Mouse (Mus musculus) granulocyte monocyte progenitor cell, adult 5-6 weeks (primary cell): ENCODE data around the gene Rom1. TPM values are rescaled to one million over a fixed set of nuclear protein-coding genes. Genes with fewer than 3 reads are reported as not detected.

ENCODE experiments used
- ATAC-seq: replicated peaks from 2 replicates; pipeline ENCODE4 v1.8.0; 2016; ENCODE audit warnings: mild to moderate bottlenecking, moderate TSS enrichment, inconsistent platforms; ENCODE audit not compliant: poor library complexity, severe bottlenecking
- total RNA-seq, 2 experiments: library from RNA; stranded (forward) in 1 of 2; stranded (reverse) in 1 of 2; fragments of 200-712, 200-1000 nt in 1 of 2; fragments of >200 nt in 1 of 2; fragmentation: Nextera tagmentation in 1 of 2; gene quantifications; 2 replicates each; pipeline ENCODE4 v1.2.3; 2014 to 2017

The Rom1 gene
- total RNA-seq, 2 experiments from 2014 or later: 0.52 to 2.9 TPM

DNA sequence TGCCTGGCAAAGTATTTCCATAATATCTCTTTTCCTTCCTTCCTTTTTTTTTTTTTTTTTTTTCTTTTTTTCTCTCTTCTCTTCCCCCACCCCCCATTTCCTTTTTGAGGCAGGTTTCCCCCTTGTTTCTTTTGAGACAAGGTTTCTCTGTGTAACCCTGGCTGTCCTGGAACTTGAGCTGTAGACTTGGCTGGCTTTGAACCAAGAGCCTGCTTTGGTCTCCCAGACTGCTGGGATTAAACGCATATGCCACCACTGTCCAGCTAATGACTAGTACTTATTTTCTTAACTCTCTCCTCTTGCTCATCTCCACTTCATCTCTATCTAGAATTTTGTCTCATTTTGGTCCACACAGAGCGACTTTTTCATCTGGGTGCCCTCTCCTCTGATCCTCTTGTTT is 13.9 kb upstream of the Rom1 start:
- no peak for ATAC-seq

DNA sequence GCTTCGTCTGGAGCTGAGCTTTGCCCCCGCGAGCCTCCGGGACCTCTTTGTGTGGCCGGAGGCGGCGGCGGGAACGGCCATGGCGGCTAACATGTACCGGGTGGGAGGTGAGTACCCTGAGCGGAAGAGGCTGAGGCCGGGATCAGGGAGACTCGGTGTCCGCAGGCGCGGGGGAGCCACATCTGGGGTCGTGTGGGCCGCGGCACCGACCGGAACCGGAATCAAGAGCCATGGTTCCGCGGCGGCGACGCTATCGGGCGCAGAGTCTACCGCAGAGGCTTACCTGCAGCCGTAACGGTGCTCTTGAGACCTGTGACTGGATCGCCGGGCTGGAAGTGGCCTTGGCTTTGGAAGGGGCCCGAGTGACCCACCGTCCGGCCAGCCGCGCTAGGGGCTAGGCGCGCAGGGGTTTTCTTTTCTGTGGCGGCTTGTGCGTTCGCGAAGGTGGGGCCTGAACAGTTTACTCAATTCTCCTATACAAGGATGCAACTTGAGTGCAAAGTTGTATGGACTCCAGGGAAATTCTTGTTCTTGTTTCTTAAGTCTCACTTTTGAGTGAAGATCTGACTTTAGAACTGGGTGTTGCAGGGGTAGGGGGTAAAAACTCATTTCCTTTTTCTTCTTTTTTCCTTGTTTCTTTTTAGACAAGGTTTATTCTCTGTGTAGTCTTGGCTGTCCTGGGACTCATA is 13.3 kb upstream of the Rom1 start:
- peak; percentile 29 for ATAC-seq

DNA sequence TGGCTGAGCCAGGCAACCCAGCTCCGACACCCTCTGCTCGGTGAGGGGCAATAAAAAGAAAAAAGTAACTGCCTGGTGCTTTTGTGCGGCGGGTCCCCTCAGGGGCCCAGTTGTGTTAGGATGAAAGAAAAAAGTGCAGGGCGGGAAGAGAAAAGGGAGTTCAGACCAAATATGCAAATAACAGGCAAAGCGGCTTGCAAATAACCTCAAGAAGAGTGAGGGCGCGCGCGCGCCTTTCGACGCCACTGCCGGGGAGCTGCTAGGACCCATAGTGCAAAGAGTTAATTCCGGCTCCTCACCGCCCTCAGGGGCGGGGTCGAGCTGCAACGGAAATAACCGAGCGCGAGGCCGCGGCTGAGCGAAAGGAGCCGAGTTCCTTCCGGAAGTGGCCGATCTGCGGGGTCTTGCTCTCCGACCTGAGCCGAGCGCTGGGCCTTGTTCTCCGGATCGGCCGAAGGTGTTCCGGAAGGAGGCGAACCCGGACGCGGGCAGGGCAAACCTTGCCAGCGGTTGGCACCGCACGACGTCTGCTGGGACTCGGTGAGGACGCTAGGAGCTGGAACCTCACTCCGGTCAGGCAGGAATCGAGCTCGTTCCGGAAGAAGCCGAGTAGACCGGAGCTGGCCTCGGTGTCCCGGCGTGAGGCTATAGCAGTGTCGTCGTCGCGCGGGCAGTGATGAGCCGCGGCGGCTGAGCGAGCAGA is 12.5 kb upstream of the Rom1 start, which contains the start of gene Mta2:
TSS of gene Mta2 (plus strand) at position 361 of the 703 bp plus-strand sequence.
- peak; percentile 83 for ATAC-seq

DNA sequence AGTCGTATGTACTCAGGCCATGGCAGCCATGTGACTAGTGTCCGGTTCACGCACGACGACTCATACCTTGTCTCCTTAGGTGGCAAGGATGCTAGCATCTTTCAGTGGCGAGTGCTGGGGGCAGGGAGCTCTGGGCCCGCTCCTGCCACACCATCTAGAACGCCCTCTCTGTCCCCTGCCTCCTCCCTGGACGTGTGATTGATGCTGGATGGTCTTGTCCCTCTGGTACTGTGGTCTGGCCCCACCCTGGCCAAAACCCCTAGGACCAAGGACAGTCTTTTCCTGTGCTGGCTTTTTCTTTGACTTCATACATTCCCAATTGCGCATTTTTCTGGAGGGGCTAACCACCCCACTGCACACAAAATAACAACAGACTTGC is 12.0 kb upstream of the Rom1 start:
- ATAC-seq: no peak

DNA sequence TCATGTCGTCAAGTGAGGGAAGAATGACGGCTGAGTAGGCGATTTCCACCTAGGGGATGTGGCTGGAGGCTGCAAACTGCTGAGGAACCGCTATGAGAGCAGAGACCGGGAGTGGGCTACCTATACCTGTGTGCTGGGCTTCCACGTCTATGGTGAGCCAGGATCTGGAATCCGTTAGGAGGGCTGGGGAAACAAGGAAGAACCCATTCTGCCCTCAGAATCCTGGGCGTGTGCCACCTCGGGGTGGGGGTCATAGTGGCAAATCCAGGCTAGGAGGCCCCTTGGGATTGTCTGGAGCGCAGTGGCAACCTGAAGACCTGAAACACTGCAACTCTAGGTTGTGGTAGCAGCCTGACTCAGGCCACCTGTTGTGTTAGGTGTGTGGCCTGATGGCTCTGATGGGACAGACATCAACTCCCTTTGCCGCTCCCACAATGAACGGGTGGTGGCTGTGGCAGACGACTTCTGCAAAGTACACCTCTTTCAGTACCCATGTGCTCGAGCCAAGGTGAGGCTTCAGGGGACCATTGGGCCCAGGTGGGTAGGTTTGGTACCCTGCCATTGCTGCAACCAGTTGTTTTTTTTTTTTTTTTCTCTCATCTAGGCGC is 11.5 kb upstream of the Rom1 start:
- ATAC-seq: no peak

DNA sequence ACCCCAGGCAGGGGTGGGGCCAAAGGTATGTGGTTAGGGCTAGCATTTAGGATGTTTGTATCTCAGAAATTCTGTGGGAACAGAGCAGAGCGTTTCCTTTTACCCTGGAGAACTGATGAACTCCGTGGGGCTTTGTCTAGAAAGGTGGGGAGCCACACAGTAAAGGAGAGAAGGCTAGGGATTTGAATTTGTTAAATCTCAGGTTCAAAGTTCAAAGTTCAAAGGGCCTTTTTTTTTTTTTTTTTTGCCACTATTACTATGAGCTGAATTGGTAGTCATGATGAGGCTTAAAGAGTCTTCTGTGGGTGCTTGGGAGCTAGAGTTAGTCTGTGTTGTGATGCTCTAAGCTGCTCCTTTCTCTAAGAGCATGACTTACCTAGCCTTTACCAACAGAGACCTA is 7.6 kb upstream of the Rom1 start:
- ATAC-seq: no peak

DNA sequence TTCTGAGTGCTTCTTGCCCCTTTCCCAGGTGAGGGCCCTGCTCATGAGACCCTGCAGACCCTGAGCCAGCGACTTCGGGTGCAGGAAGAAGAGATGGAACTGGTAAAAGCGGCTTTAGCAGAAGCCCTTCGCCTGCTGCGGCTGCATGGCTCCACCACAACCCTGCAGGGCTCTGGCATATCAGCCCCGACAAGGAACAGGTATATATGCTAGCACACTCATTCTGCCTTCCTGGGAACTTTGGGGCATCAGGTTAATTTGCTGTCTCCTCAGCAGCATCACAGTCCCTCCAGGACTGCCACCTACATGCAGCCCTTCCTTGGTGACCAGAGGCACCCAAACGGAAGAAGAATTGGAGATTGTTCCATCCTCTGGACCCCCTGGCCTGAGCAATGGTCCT is 1.6 kb upstream of the Rom1 start:
- no peak for ATAC-seq

DNA sequence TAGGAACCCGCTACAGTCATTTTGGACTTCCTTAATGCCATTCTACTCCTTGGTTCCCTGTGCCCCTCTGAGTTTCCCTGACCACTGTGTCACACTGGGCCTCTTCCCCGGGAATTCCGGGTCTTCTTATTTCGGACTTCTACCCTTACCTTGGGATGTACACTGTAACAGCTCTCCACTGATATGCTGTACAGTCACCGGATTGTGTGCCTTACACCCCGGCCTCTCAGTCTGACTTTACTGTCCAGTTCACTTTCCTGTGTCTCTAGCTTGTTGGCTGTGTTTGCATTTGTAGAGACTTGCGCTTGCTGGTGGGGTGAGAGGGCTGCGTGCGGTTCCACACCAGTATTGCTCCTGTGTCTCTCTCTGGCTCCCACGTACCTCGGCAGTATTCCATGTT is 961 bp upstream of the Rom1 start:
- ATAC-seq: no peak

DNA sequence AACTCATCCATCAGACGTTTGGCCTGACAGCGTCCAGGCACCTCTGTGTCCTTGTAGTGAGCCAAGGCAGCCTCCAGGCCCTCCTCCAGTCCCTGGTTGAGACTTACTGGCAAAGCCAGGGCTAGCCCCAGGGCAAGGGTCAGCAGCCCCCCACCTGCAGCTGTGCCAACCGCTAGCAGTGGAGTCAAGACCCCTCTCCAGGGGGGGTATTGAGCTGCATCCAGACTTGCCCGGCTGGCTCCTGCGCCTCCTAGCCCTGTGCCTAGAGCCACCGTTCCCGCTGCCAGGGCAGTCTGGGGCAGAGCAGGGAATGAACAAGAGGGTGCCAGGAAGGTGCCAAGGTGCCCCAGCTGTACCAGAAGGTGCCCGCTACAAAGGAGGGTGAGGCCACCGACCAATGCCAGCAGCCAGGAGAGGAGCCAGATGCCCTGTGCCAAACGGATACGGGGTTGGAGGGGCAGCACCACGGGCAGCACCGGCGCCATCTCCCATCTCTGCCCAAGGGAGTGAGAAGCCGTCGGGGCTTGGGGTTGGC is 400 bp downstream of the Rom1 start:
- no peak for ATAC-seq

DNA sequence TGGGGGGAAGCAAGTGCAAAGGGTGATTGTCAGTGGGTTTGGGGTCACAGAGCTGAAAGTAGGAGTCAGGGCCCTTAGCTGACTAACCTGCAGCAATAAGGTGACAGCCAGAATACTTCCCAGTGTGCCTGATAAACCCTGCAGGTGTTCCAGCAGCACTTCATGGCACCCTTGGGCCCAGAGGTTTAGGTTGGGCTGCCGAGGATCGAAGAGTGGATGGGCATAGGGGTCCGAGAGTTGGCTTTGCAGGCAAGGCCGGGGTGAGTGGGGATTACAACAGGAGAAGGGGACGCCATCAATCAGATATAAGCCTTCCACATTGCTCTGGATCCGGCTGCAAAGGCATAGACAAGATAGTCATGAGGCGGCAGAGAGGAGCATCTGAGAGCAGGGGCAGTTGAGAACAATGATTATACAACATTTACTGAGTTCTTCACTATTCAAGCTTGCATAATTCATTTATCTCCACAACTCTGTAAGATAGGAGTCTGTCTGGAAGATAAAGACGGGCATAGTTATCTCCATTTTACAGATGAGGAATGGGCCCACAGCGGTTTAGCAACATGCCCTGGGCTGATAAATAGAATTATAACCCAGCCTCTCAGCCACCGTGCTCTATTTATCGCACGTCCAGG is 1.1 kb downstream of the Rom1 start:
- ATAC-seq: no peak

DNA sequence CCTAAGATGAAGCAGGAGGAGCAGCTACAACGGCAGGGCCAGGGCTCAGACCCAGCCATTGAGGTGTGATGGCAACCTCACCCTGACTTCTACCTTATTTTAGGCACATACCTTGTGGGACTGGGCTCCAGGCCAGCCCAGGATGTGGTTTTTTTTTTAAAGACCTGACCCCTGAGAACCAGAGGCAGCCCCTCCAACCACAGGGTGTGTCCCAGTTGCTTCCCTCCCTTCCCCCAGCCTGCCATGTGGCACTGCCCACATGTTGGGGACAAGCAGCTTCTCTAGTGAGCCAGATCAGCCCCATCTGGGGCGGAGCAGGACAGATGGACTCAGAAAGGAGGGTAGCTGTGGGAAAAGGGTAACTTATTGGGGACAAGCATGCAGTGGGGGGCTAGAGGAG is 2.4 kb downstream of the Rom1 start:
- ATAC-seq: no peak

DNA sequence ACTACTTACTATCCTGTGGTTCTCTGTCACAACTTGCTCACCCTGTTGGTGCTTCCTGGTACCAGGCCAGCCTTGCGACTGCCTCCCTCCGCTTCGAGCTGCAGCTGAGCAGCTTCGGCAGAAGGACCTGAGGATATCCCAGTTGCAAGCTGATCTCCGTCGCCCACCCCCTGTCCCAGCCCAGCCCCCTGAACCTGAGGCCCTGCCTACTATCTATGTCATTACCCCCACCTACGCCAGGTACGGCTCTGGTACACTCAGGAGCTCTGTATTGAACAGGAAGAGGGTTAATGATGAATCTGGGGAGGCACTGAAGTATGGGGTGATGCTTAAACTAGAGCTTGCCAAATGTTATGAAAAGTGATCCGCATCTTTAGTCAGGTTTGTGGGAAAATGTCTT is 7.4 kb downstream of the Rom1 start:
- no peak for ATAC-seq

DNA sequence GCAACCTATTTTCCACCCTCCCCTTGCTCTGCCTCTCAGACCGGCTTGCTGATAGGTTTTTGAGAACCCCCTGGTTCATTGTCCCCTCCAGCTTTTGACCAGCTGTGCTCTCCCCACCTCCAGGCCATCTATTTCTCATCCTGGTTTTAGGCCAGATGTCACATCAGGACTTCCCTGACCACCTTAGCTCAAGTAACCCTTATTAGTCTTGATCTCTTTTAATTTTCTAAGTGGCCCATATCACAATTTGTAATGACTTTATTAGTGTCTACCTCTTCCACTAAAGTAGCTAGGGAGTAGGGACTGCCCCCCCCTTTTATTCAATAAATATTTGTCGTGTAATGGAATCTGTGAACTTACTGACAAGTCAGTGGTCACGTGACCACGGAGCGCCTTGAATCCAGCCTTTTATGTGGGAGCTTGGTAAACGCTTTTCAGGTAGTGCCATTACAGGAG is 8.3 kb downstream of the Rom1 start:
- no peak for ATAC-seq

DNA sequence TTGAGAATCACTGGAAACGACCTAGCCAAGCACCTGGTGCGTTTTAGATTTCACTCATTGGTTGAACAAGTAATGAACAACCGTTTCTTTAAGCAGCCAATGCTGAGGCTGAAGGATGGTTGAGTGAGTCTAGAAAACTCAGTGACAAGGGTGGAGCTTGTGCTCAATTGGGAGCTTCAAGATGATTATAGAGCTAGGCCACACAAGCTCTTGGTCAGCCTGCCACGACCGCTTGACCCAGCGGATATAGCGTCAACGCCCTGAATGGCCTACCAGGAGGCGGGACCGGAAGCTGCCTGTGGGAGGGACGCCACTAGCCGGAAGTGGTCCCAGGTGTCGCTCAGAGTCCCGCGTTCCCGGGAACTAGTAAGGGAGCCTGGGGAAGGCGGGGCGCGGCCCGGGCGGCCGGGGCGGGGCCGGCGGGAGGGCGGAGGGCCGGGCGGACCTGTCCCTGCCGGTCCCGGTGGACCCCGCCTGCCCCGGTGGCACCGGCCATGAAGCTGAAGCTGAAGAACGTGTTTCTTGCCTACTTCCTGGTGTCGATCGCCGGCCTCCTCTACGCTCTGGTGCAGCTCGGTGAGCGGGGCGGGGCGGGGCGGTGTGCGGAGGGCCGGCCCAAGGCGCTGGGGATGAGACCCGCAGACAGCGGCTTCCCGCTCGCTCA is 9.0 kb downstream of the Rom1 start, which contains the start of gene B3gat3:
TSS of gene B3gat3 (plus strand) at position 302 of the 664 bp plus-strand sequence.
- ATAC-seq: peak; percentile 90

DNA sequence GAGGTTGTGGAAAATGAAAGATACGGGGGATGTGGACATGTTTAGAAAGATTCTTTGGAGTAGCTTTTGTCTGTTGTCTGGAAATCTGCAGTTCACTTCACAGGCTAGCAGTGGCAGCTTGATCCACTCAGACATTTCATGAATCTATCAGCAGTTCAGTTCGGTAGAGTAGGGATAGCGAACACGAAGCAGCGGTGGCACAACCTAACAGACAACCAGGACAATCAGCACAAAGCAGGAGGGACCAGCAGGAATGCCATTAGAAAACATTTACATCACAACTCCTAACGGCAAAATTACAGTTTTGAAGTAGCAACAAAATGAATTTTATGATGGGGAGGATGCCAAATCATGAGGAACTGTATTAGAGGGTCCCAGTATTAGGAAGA is 9.5 kb downstream of the Rom1 start:
- ATAC-seq: no peak

DNA sequence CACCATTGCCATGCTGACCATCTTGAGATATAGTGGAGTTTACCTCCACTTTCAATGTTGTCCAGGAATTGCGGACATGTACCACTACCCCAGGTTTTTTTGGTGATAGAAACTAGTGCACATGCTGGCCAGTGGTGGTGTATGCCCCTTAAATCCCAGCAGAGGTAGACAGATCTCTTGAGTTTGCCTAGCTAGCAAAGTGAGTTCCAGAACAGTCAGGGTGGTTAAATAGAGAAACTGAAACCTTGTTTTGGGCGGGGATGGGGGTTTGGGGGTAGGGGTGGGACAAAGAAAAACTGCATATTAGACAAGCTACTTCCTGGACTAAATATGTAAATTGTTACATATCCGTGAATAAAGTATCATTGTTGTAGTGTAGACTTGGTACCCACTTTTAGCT is 10.2 kb downstream of the Rom1 start:
- no peak for ATAC-seq

DNA sequence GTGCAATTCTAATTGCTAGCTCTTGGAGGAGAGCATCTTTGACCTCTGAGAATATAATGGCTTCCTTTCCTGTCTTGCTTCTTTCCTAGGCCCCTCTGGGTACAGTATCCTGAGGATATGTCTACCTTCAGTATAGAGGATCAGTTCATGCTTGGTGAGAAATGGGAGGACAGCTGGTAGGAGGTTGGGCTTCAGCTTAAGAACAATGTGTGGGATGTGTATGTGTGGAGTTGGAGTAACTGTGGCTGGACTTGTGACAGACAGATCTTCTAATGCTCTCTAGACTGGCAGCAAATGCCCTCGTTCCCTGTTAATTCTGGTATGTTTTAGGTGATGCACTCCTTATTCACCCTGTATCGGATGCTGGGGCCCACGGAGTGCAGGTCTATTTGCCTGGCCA is 14.9 kb downstream of the Rom1 start:
- no peak for ATAC-seq

DNA sequence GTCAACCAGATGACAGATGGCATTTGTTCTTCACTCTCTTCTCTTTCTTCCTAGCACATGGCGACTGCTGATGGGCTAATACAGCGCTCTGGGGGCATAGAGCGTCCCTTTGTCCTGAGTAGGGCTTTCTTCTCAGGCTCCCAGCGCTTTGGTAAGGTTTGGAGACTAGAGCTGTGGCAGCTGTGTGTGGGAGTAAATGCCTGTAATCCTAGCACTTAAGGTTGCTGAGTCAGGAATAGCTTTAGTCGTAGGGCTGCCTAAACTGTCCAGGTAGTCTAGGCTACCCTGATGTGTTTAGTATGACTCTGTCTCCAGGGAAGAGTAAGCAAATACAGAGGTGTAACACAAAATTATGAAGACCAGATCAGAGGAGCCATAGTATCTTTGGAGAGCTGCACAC is 17.3 kb downstream of the Rom1 start:
- ATAC-seq: no peak

DNA sequence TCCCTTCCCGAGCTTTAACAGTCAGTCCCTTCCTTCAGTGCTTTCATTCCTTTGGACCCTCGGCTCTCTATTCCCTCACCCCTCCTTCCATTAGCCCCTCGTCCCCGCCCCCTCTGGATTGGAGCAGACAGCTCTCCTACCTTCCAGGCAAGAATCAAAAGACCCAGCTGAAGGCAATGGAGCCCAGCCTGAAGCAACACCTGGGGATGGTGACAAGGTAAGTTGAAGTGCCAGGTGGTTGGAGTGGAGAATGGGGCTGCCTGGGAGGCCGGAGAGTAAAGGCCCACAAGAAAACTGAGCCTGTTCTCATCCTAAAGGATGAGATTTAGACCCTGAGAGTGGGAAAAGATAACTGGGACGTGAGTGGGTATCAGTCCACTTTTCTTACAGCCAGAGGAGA is 20.6 kb downstream of the Rom1 start:
- ATAC-seq: no peak

DNA sequence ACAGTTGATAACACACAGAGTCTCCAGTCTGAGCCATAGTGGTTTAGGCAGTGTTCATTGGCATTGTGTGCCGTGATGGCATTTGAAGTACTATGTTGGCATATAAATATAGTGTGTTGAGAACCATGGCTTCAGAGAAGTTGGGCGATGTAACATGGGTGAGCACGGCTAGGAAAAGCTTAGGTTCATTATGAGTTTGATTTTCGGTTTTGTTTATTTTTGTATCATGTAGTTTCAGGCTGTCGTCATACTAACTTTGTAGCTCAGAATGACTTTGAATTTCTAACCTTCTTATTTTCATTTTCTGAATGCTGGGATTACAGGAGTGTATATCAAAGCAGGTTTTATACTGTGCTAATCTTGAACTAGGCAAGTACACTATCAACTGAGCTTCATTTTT is 25.7 kb downstream of the Rom1 start:
- ATAC-seq: no peak
